Mouse (Mus musculus) adrenal gland, adult 8-10 months (tissue): ENCODE data around the gene Cnih1. TPM values are rescaled to one million over a fixed set of nuclear protein-coding genes. Genes with fewer than 3 reads are reported as not detected.

ENCODE experiments used
- total RNA-seq, 4 experiments: library from RNA; stranded (reverse); gene quantifications; 2 replicates each; pipeline ENCODE4 v1.2.4; 2022

Cnih1 gene
- total RNA-seq, 4 experiments from 2014 or later, result 106 to 135 (median 109) TPM

Other genes with a start within 250 kb of the Cnih1 start
- gene Cdkn3, start 27.9 kb downstream of the Cnih1 start, total RNA-seq, result 1 to 10 TPM in 1 of 4 experiments, under 1 TPM in 3; 0.24 to 1.4 (median 0.68) TPM
- gene Gmfb, start 33.8 kb upstream of the Cnih1 start, total RNA-seq, result 100 to 1,000 TPM; 118 to 172 (median 163) TPM
- 10 to 100 TPM; 45.7 to 61.9 (median 57.2) TPM for gene Cgrrf1, start 43.7 kb upstream of the Cnih1 start, total RNA-seq
- gene Samd4, start 94.4 kb upstream of the Cnih1 start, total RNA-seq, result 10 to 100 TPM; 22.1 to 27.0 (median 25.8) TPM